In genomic region chr13:21721107-21721756, GRCm38 (mm10) we compare ENCODE assay signal across 8 mouse cellular contexts. TPM values are rescaled to one million over a fixed set of nuclear protein-coding genes. Genes with fewer than 3 reads are reported as not detected.
DNase-seq lines count a peak whose midpoint lies in the region; ATAC-seq and TF ChIP-seq lines count a peak whose summit lies in the region.
"Not testable (repeated sequence)": the region's sequence is repeated elsewhere in the genome, so short reads cannot be mapped to it uniquely, and the experiment has no call there.

No protein-coding gene starts in this region.

- DNase-seq in CD4-positive helper T cell, adult 2 months (ENCODE audit: low read depth, low spot score) = peak; percentile 29
- not testable (repeated sequence) for DNase-seq in heart, postnatal 0 days (ENCODE audit: low spot score); thymus, adult 2 months
- DNase-seq in kidney, postnatal 0 days (ENCODE audit: low spot score) = peak; percentile 34
- DNase-seq in liver, postnatal 0 days = peak; percentile 38
- DNase-seq in neural tube, embryonic 11.5 days (ENCODE audit: low spot score) = peak; percentile 35

- H3K9me3 ChIP-seq in erythroblast, embryonic 14.5 days (ENCODE audit: control insufficient read depth, low read length); heart, postnatal 0 days (replicated peaks; ENCODE audit: control insufficient read depth, low read length); kidney, postnatal 0 days (replicated peaks; ENCODE audit: low read length); liver, postnatal 0 days (ENCODE audit: low read length); neural tube, embryonic 11.5 days (ENCODE audit: control insufficient read depth, low read length): not testable (repeated sequence)

- peak overlapping the region; percentile 91 for H3K27ac ChIP-seq in bone marrow macrophage, adult 2 months (ENCODE audit: insufficient read depth, low read depth, low read length)
- peak overlapping the region; percentile 77 for H3K27ac ChIP-seq in heart, postnatal 0 days (ENCODE audit: low read depth)
- peak overlapping the region; percentile 87 for H3K27ac ChIP-seq in kidney, postnatal 0 days
- peak overlapping the region; percentile 93 for H3K27ac ChIP-seq in liver, postnatal 0 days (ENCODE audit: low read depth)
- H3K27ac ChIP-seq in neural tube, embryonic 11.5 days (ENCODE audit: low read depth, low read length) = peak overlapping the region; percentile 90
- H3K27ac ChIP-seq in thymus, adult 2 months (ENCODE audit: control insufficient read depth, insufficient read depth, low read length) = peak overlapping the region; percentile 67

- ATAC-seq in heart, postnatal 0 days (ENCODE audit: insufficient read depth, low read depth) = peak; percentile 21; the same call in 1 of the 2 replicates
- peak; percentile 30; the same call in 1 of the 2 replicates for ATAC-seq in kidney, postnatal 0 days (replicated peaks; ENCODE audit: low FRiP score, low read depth)
- ATAC-seq in liver, postnatal 0 days = peak; percentile 40
- peak; percentile 11; the same call in 1 of the 2 replicates for ATAC-seq in neural tube, embryonic 11.5 days (ENCODE audit: insufficient read depth, low FRiP score, low TSS enrichment)

- 3% methylated on average over 17 of the region's 44 CpGs for WGBS in heart, postnatal 0 days
- 3% methylated on average over 19 of the region's 44 CpGs for WGBS in kidney, postnatal 0 days
- WGBS in liver, postnatal 0 days (ENCODE audit: insufficient replicate concordance) = 2% methylated on average over 19 of the region's 44 CpGs
- WGBS in neural tube, embryonic 11.5 days = 3% methylated on average over 20 of the region's 44 CpGs
- WGBS in thymus, adult 2 months = 2% methylated on average over 21 of the region's 44 CpGs

- not testable (repeated sequence) for TF ChIP-seq CTCF in bone marrow macrophage, adult 2 months (IDR thresholded peaks at IDR 0.05; ENCODE audit: low read depth, low read length); heart, postnatal 0 days (IDR thresholded peaks at IDR 0.05; ENCODE audit: low read depth); kidney, postnatal 0 days (IDR thresholded peaks at IDR 0.05; ENCODE audit: low read depth); thymus, adult 2 months (IDR thresholded peaks at IDR 0.05; ENCODE audit: borderline replicate concordance, control insufficient read depth, extremely low read depth, insufficient read depth, low read length, poor library complexity)
- TF ChIP-seq CTCF in liver, postnatal 0 days (IDR thresholded peaks at IDR 0.05; ENCODE audit: low read depth) = 0 out of 2 replicates have a peak, but pooled peaks have one; percentile 20

- not testable (repeated sequence) for H3K36me3 ChIP-seq in erythroblast, embryonic 14.5 days (ENCODE audit: control insufficient read depth); heart, postnatal 0 days (replicated peaks; ENCODE audit: control insufficient read depth, insufficient read depth, low read length); kidney, postnatal 0 days (ENCODE audit: insufficient read depth, low read length); liver, postnatal 0 days (replicated peaks; ENCODE audit: insufficient read depth, low read length); neural tube, embryonic 11.5 days (ENCODE audit: control insufficient read depth, insufficient read depth, low read length); thymus, adult 2 months (ENCODE audit: control insufficient read depth, insufficient read depth, low read length)

- peak overlapping the region; percentile 66 for H3K4me2 ChIP-seq in heart, postnatal 0 days (ENCODE audit: low read depth, low read length)
- peak overlapping the region; percentile 62 for H3K4me2 ChIP-seq in kidney, postnatal 0 days (ENCODE audit: low read length)
- peak overlapping the region; percentile 63 for H3K4me2 ChIP-seq in liver, postnatal 0 days (ENCODE audit: low read depth, low read length)
- peak overlapping the region; percentile 57 for H3K4me2 ChIP-seq in neural tube, embryonic 11.5 days (ENCODE audit: low read depth)

- H3K4me1 ChIP-seq in bone marrow macrophage, adult 2 months (ENCODE audit: control insufficient read depth, insufficient read depth, low read length) = peaks cover 18% of the 10 kb centered on the region
- H3K4me1 ChIP-seq in erythroblast, embryonic 14.5 days (ENCODE audit: control insufficient read depth) = peaks cover 56% of the 10 kb centered on the region
- H3K4me1 ChIP-seq in heart, postnatal 0 days (ENCODE audit: control insufficient read depth, insufficient read depth) = peaks cover 14% of the 10 kb centered on the region; the same call in 1 of the 2 replicates
- H3K4me1 ChIP-seq in kidney, postnatal 0 days (replicated peaks; ENCODE audit: insufficient read depth, low read length) = peaks cover 16% of the 10 kb centered on the region
- H3K4me1 ChIP-seq in liver, postnatal 0 days (ENCODE audit: insufficient read depth) = peaks cover 11% of the 10 kb centered on the region
- peaks cover 20% of the 10 kb centered on the region for H3K4me1 ChIP-seq in neural tube, embryonic 11.5 days (ENCODE audit: control insufficient read depth, insufficient read depth, low read length)
- not testable (repeated sequence) for H3K4me1 ChIP-seq in thymus, adult 2 months (replicated peaks; ENCODE audit: control insufficient read depth, insufficient read depth, low read length)

- H3K4me3 ChIP-seq in bone marrow macrophage, adult 2 months (ENCODE audit: insufficient read depth, low read length) = peak overlapping the region; percentile 44
- H3K4me3 ChIP-seq in erythroblast, embryonic 14.5 days (replicated peaks) = peak overlapping the region; percentile 79
- H3K4me3 ChIP-seq in heart, postnatal 0 days (ENCODE audit: low read depth, low read length) = peak overlapping the region; percentile 47
- H3K4me3 ChIP-seq in kidney, postnatal 0 days (replicated peaks; ENCODE audit: low read depth, low read length) = peak overlapping the region; percentile 35
- H3K4me3 ChIP-seq in liver, postnatal 0 days (ENCODE audit: low read depth, low read length) = peak overlapping the region; percentile 43
- H3K4me3 ChIP-seq in neural tube, embryonic 11.5 days (ENCODE audit: low read depth, low read length) = peak overlapping the region; percentile 31
- peak overlapping the region; percentile 48 for H3K4me3 ChIP-seq in thymus, adult 2 months (ENCODE audit: control insufficient read depth, insufficient read depth, low read length)

- not testable (repeated sequence) for H3K27me3 ChIP-seq in erythroblast, embryonic 14.5 days (ENCODE audit: control insufficient read depth); heart, postnatal 0 days (ENCODE audit: control insufficient read depth, insufficient read depth, low read length); kidney, postnatal 0 days (ENCODE audit: insufficient read depth, low read length); liver, postnatal 0 days (ENCODE audit: insufficient read depth, low read length); neural tube, embryonic 11.5 days (ENCODE audit: control insufficient read depth, insufficient read depth, low read length); thymus, adult 2 months (ENCODE audit: control insufficient read depth, insufficient read depth, low read length)

- not testable (repeated sequence) for TF ChIP-seq EP300 in heart, postnatal 0 days (IDR thresholded peaks at IDR 0.05; ENCODE audit: low read depth); liver, postnatal 0 days (IDR thresholded peaks at IDR 0.05; ENCODE audit: low read depth)

- 0 out of 2 replicates have a peak overlapping the region, but pooled peaks have one; percentile 15 for H3K9ac ChIP-seq in heart, postnatal 0 days (replicated peaks; ENCODE audit: low read depth, low read length)
- H3K9ac ChIP-seq in kidney, postnatal 0 days (ENCODE audit: low read depth, low read length) = peak overlapping the region; percentile 36; the same call in 1 of the 2 replicates
- peak overlapping the region; percentile 56 for H3K9ac ChIP-seq in liver, postnatal 0 days (replicated peaks)
- H3K9ac ChIP-seq in neural tube, embryonic 11.5 days (ENCODE audit: low read length) = peak overlapping the region; percentile 80

- not testable (repeated sequence) for TF ChIP-seq POLR2A in bone marrow macrophage, adult 2 months (IDR thresholded peaks at IDR 0.05; ENCODE audit: borderline replicate concordance, low read depth, low read length); thymus, adult 2 months (IDR thresholded peaks at IDR 0.05; ENCODE audit: control insufficient read depth, extremely low read depth, insufficient read depth, low read length, poor library complexity)

RNA-seq across cellular contexts. Expression of gene Hist1h2bm, which starts 0.6 kb away (rescaled TPM):
- 2.1 TPM in 1 of 2 replicates, not detected in the other for polyA plus RNA-seq in bone marrow macrophage, adult 2 months (2012; ENCODE audit: insufficient read depth, insufficient read length, missing spikeins)
- 1.8 and 3.9 TPM in 2 replicates for polyA plus RNA-seq in erythroblast, embryonic 14.5 days (2012)
- total RNA-seq in heart, postnatal 0 days (2014; rRNA removed; ENCODE audit: low replicate concordance) = 1,438 and 1,618 TPM in 2 replicates
- polyA plus RNA-seq in heart, postnatal 0 days (2015; fragmentation: Nextera tagmentation; extraction: Ambion mirVana) = 0.60 and 0.90 TPM in 2 replicates
- polyA plus RNA-seq in kidney, postnatal 0 days (2015; fragmentation: Nextera tagmentation; extraction: Ambion mirVana) = 2.1 and 2.4 TPM in 2 replicates
- polyA plus RNA-seq in liver, postnatal 0 days (2015; fragmentation: Nextera tagmentation; extraction: Ambion mirVana) = 1.6 and 2.3 TPM in 2 replicates
- 4.3 and 4.6 TPM in 2 replicates for polyA plus RNA-seq in neural tube, embryonic 11.5 days (2014; fragmentation: Nextera tagmentation; extraction: Ambion mirVana)
- polyA plus RNA-seq in thymus, adult 2 months (2012; rRNA removed) = 76.1 and 110 TPM in 2 replicates

RNA-seq across cellular contexts. Expression of gene Hist1h3h, which starts 3.8 kb away (rescaled TPM):
- polyA plus RNA-seq in bone marrow macrophage, adult 2 months (2012; ENCODE audit: insufficient read depth, insufficient read length, missing spikeins) = 6.9 TPM in 1 of 2 replicates, not detected in the other
- polyA plus RNA-seq in erythroblast, embryonic 14.5 days (2012) = 27.8 and 67.4 TPM in 2 replicates
- total RNA-seq in heart, postnatal 0 days (2014; rRNA removed; ENCODE audit: low replicate concordance) = 1,332 and 1,437 TPM in 2 replicates
- polyA plus RNA-seq in heart, postnatal 0 days (2015; fragmentation: Nextera tagmentation; extraction: Ambion mirVana) = 1.8 TPM in 1 of 2 replicates, not detected in the other
- 5.6 and 7.2 TPM in 2 replicates for polyA plus RNA-seq in kidney, postnatal 0 days (2015; fragmentation: Nextera tagmentation; extraction: Ambion mirVana)
- polyA plus RNA-seq in liver, postnatal 0 days (2015; fragmentation: Nextera tagmentation; extraction: Ambion mirVana) = 7.1 and 8.7 TPM in 2 replicates
- 5.6 and 23.9 TPM in 2 replicates for polyA plus RNA-seq in neural tube, embryonic 11.5 days (2014; fragmentation: Nextera tagmentation; extraction: Ambion mirVana)
- polyA plus RNA-seq in thymus, adult 2 months (2012; rRNA removed) = 670 and 733 TPM in 2 replicates

RNA-seq across cellular contexts. Expression of gene Hist1h2ai, which starts 5.0 kb away (rescaled TPM):
- 4.0 TPM in 1 of 2 replicates, not detected in the other for polyA plus RNA-seq in bone marrow macrophage, adult 2 months (2012; ENCODE audit: insufficient read depth, insufficient read length, missing spikeins)
- polyA plus RNA-seq in erythroblast, embryonic 14.5 days (2012) = 28.0 and 37.9 TPM in 2 replicates
- total RNA-seq in heart, postnatal 0 days (2014; rRNA removed; ENCODE audit: low replicate concordance) = 828 and 1,538 TPM in 2 replicates
- polyA plus RNA-seq in heart, postnatal 0 days (2015; fragmentation: Nextera tagmentation; extraction: Ambion mirVana) = 3.6 and 4.3 TPM in 2 replicates
- 21.2 and 27.1 TPM in 2 replicates for polyA plus RNA-seq in kidney, postnatal 0 days (2015; fragmentation: Nextera tagmentation; extraction: Ambion mirVana)
- 16.4 and 20.2 TPM in 2 replicates for polyA plus RNA-seq in liver, postnatal 0 days (2015; fragmentation: Nextera tagmentation; extraction: Ambion mirVana)
- polyA plus RNA-seq in neural tube, embryonic 11.5 days (2014; fragmentation: Nextera tagmentation; extraction: Ambion mirVana) = 13.2 and 19.5 TPM in 2 replicates
- 227 and 343 TPM in 2 replicates for polyA plus RNA-seq in thymus, adult 2 months (2012; rRNA removed)

RNA-seq across cellular contexts. Expression of gene Hist1h2bl, which starts 5.3 kb away (rescaled TPM):
- not detected in 2 replicates for polyA plus RNA-seq in bone marrow macrophage, adult 2 months (2012; ENCODE audit: insufficient read depth, insufficient read length, missing spikeins)
- polyA plus RNA-seq in erythroblast, embryonic 14.5 days (2012) = 2.0 and 7.9 TPM in 2 replicates
- 431 and 666 TPM in 2 replicates for total RNA-seq in heart, postnatal 0 days (2014; rRNA removed; ENCODE audit: low replicate concordance)
- polyA plus RNA-seq in heart, postnatal 0 days (2015; fragmentation: Nextera tagmentation; extraction: Ambion mirVana) = 0.55 and 0.98 TPM in 2 replicates
- polyA plus RNA-seq in kidney, postnatal 0 days (2015; fragmentation: Nextera tagmentation; extraction: Ambion mirVana) = 2.1 and 3.7 TPM in 2 replicates
- 0.51 and 1.9 TPM in 2 replicates for polyA plus RNA-seq in liver, postnatal 0 days (2015; fragmentation: Nextera tagmentation; extraction: Ambion mirVana)
- polyA plus RNA-seq in neural tube, embryonic 11.5 days (2014; fragmentation: Nextera tagmentation; extraction: Ambion mirVana) = 2.1 and 2.3 TPM in 2 replicates
- 118 and 183 TPM in 2 replicates for polyA plus RNA-seq in thymus, adult 2 months (2012; rRNA removed)

RNA-seq across cellular contexts. Expression of gene Hist1h4j, which starts 13.6 kb away (rescaled TPM):
- polyA plus RNA-seq in bone marrow macrophage, adult 2 months (2012; ENCODE audit: insufficient read depth, insufficient read length, missing spikeins) = 1.8 and 2.7 TPM in 2 replicates
- polyA plus RNA-seq in erythroblast, embryonic 14.5 days (2012) = 1.3 and 2.7 TPM in 2 replicates
- 962 and 1,129 TPM in 2 replicates for total RNA-seq in heart, postnatal 0 days (2014; rRNA removed; ENCODE audit: low replicate concordance)
- polyA plus RNA-seq in heart, postnatal 0 days (2015; fragmentation: Nextera tagmentation; extraction: Ambion mirVana) = 0.20 and 0.27 TPM in 2 replicates
- polyA plus RNA-seq in kidney, postnatal 0 days (2015; fragmentation: Nextera tagmentation; extraction: Ambion mirVana) = 0.34 and 0.65 TPM in 2 replicates
- 0.19 and 0.32 TPM in 2 replicates for polyA plus RNA-seq in liver, postnatal 0 days (2015; fragmentation: Nextera tagmentation; extraction: Ambion mirVana)
- polyA plus RNA-seq in neural tube, embryonic 11.5 days (2014; fragmentation: Nextera tagmentation; extraction: Ambion mirVana) = 1.1 and 1.4 TPM in 2 replicates
- 60.3 and 64.6 TPM in 2 replicates for polyA plus RNA-seq in thymus, adult 2 months (2012; rRNA removed)

Comparison
In these comparisons a context has a peak if more than half of its experiments do, and no peak if none do; other contexts are left out.
1. H3K9ac ChIP-seq: peak in every context shown above with its lines; median percentile 80 in neural tube, embryonic 11.5 days; 56 in liver, postnatal 0 days; 36 in kidney, postnatal 0 days; 15 in heart, postnatal 0 days.
2. RNA of gene Hist1h2bm, which starts 0.6 kb away (polyA plus RNA-seq): 76.1 to 110 TPM in thymus, adult 2 months; 4.3 to 4.6 TPM in neural tube, embryonic 11.5 days, 1.8 to 3.9 TPM in erythroblast, embryonic 14.5 days, 1.6 to 2.3 TPM in liver, postnatal 0 days, 2.1 TPM in bone marrow macrophage, adult 2 months, 2.1 to 2.4 TPM in kidney, postnatal 0 days and 0.60 to 0.90 TPM in heart, postnatal 0 days; every median in the first group is over 10 times any median in the second.
3. Peak in every context shown above with its lines, with median percentiles within 50 percentile points of each other: H3K27ac ChIP-seq, H3K4me3 ChIP-seq, ATAC-seq and H3K4me2 ChIP-seq.